Mouse (Mus musculus) embryonic facial prominence, embryonic 12.5 days (tissue): Measurements from ENCODE around the gene Igll1. TPM values are rescaled to one million over a fixed set of nuclear protein-coding genes. Genes with fewer than 3 reads are reported as not detected.

Experiments
- ATAC-seq: fragments of 200-750 bp; cut with Nextera tagmentation; 2 replicates; pipeline ENCODE4 v1.8.0; 2017; ENCODE audit not compliant: insufficient number of reproducible peaks, insufficient read depth, low FRiP score, low TSS enrichment
- H3K27ac ChIP-seq: fragments of 300-500 bp; sonication (generic); 2 replicates; pipeline ENCODE4 v1.5.1; 2016; ENCODE audit warnings: mild to moderate bottlenecking
- H3K27me3 ChIP-seq: fragments of 300-500 bp; sonication (generic); 2 replicates; pipeline ENCODE4 v1.6.1; 2016; ENCODE audit warnings: mild to moderate bottlenecking, moderate library complexity
- H3K36me3 ChIP-seq: fragments of 300-500 bp; sonication (generic); 2 replicates; pipeline ENCODE4 v1.6.1; 2016; ENCODE audit warnings: mild to moderate bottlenecking
- H3K4me1 ChIP-seq: fragments of 300-500 bp; sonication (generic); 2 replicates; pipeline ENCODE4 v1.6.1; 2016
- H3K4me2 ChIP-seq: fragments of 300-500 bp; sonication (generic); replicated peaks from 2 replicates; pipeline ENCODE4 v1.6.1; 2016; ENCODE audit warnings: mild to moderate bottlenecking, moderate library complexity
- H3K4me3 ChIP-seq: fragments of 300-500 bp; sonication (generic); 2 replicates; pipeline ENCODE4 v1.5.1; 2016; ENCODE audit warnings: mild to moderate bottlenecking
- H3K9ac ChIP-seq: fragments of 300-500 bp; sonication (generic); 2 replicates; pipeline ENCODE4 v1.6.1; 2016; ENCODE audit warnings: mild to moderate bottlenecking, moderate library complexity
- H3K9me3 ChIP-seq: fragments of 300-500 bp; sonication (generic); 2 replicates; pipeline ENCODE4 v1.6.1; 2016; ENCODE audit warnings: mild to moderate bottlenecking, moderate library complexity
- WGBS: fragments of 180-500 bp; shearing (Covaris S2); methylation state at CpG from one replicate; pipeline ENCODE4 v1.1.7; 2016; 5-methylcytosine and 5-hydroxymethylcytosine counted together
- polyA plus RNA-seq: library from polyadenylated mRNA; unstranded; fragments of >200 nt; fragmentation: Nextera tagmentation; extraction: Ambion mirVana; gene quantifications from 2 replicates; pipeline ENCODE4 v1.2.1, GENCODE M21; 2016

Gene Igll1
- polyA plus RNA-seq, 1 experiment from 2014 or later, result not detected

GRCm38 (mm10) chr16:16849196-16849595 is 14.6 kb downstream of the Igll1 start:
- no peaks in the 10 kb centered on the region for H3K36me3 ChIP-seq
- no peaks in the 10 kb centered on the region for H3K9me3 ChIP-seq
- ATAC-seq, result no peak
- no peak overlapping the region for H3K27ac ChIP-seq
- H3K4me2 ChIP-seq, result no peak overlapping the region
- H3K4me3 ChIP-seq, result no peak overlapping the region
- H3K27me3 ChIP-seq, result no peaks in the 10 kb centered on the region
- H3K4me1 ChIP-seq, result no peaks in the 10 kb centered on the region
- no peak overlapping the region for H3K9ac ChIP-seq

- no peaks in the 10 kb centered on the region for H3K27me3 ChIP-seq
- no peak overlapping the region for H3K4me3 ChIP-seq
- no peak for ATAC-seq
- H3K27ac ChIP-seq, result no peak overlapping the region
- no peaks in the 10 kb centered on the region for H3K9me3 ChIP-seq
- no peak overlapping the region for H3K9ac ChIP-seq
- H3K36me3 ChIP-seq, result no peaks in the 10 kb centered on the region
- H3K4me1 ChIP-seq, result 0 out of 2 replicates have a peak, but pooled peaks cover 3% of the 10 kb centered on the region
- H3K4me2 ChIP-seq, result peak overlapping the region; percentile 85; the same call in 1 of the 2 replicates
- 82% methylated on average over 3 of the region's 3 CpGs for WGBS
Measured at GRCm38 (mm10) chr16:16829671-16830070, 34.1 kb downstream of the Igll1 start.

GRCm38 (mm10) chr16:16828757-16829615 is 34.8 kb downstream of the Igll1 start, which contains the start of gene Spag6l:
TSS of gene Spag6l (minus strand) at chr16:16829456.
- H3K4me2 ChIP-seq, result peak within 1 kb of the TSS; percentile 85
- ATAC-seq, result peak; percentile 84
- H3K9ac ChIP-seq, result peak within 1 kb of the TSS; percentile 40
- H3K9me3 ChIP-seq, result no peaks in the 10 kb centered on the region
- H3K27ac ChIP-seq, result no peak within 1 kb of the TSS
- peak within 1 kb of the TSS; percentile 40 for H3K4me3 ChIP-seq
- 5% methylated on average over 33 of the region's 33 CpGs for WGBS
- 0 out of 2 replicates have a peak, but pooled peaks cover 3% of the 10 kb centered on the region for H3K4me1 ChIP-seq
- H3K27me3 ChIP-seq, result no peaks in the 10 kb centered on the region
- no peaks in the 10 kb centered on the region for H3K36me3 ChIP-seq

GRCm38 (mm10) chr16:16826223-16826622 is 37.6 kb downstream of the Igll1 start:
- H3K4me1 ChIP-seq, result 0 out of 2 replicates have a peak, but pooled peaks cover 3% of the 10 kb centered on the region
- no peak overlapping the region for H3K4me3 ChIP-seq
- WGBS, result 84% methylated on average over 2 of the region's 2 CpGs
- no peak for ATAC-seq
- no peaks in the 10 kb centered on the region for H3K36me3 ChIP-seq
- no peaks in the 10 kb centered on the region for H3K9me3 ChIP-seq
- no peak overlapping the region for H3K27ac ChIP-seq
- no peaks in the 10 kb centered on the region for H3K27me3 ChIP-seq
- H3K4me2 ChIP-seq, result no peak overlapping the region
- H3K9ac ChIP-seq, result no peak overlapping the region

GRCm38 (mm10) chr16:16825476-16825875 is 38.3 kb downstream of the Igll1 start:
- Histone ChIP-seq H3K4me1 (0 out of 2 replicates have a peak, but pooled peaks cover 3% of the 10 kb centered on the region), H3K4me3 (no peak overlapping the region), H3K9ac (no peak overlapping the region), H3K9me3 (no peaks in the 10 kb centered on the region), H3K27me3 (no peaks in the 10 kb centered on the region), H3K4me2 (no peak overlapping the region), H3K36me3 (no peaks in the 10 kb centered on the region), H3K27ac (no peak overlapping the region)
- WGBS, result 35% methylated on average over 5 of the region's 5 CpGs
- ATAC-seq, result no peak

Other genes with a start within 250 kb of the Igll1 start
- not detected in 2 replicates for gene Olfr19, start 187.6 kb downstream of the Igll1 start, polyA plus RNA-seq
- 0.60 and 0.62 TPM in 2 replicates for gene Spag6l, start 34.5 kb downstream of the Igll1 start, polyA plus RNA-seq
- 82.7 and 87.1 TPM in 2 replicates for gene Top3b, start 6.8 kb upstream of the Igll1 start, polyA plus RNA-seq
- gene Vpreb1, start 6.9 kb upstream of the Igll1 start, polyA plus RNA-seq, result 1.7 and 2.3 TPM in 2 replicates
- 36.3 and 38.4 TPM in 2 replicates for gene Ppm1f, start 32.5 kb upstream of the Igll1 start, polyA plus RNA-seq
- gene Mapk1, start 119.4 kb upstream of the Igll1 start, polyA plus RNA-seq, result 142 and 146 TPM in 2 replicates
- 80.4 and 84.0 TPM in 2 replicates for gene Ypel1, start 205.7 kb upstream of the Igll1 start, polyA plus RNA-seq
- gene Ppil2, start 247.3 kb upstream of the Igll1 start, polyA plus RNA-seq, result 150 and 168 TPM in 2 replicates